Mouse (Mus musculus): Measurements from ENCODE around the gene Plekhm1.
"Not testable (repeated sequence)": the region's sequence is repeated elsewhere in the genome, so short reads cannot be mapped to it uniquely, and the experiment has no call there.

Gene Plekhm1

GRCm38 (mm10) chr11:103411981-103412949 lies at the start of gene Plekhm1:
Gene Plekhm1, minus strand, starts transcription at chr11:103412687.
- DNase-seq (ENCODE audit: extremely low spot score): peak; percentile 91

GRCm38 (mm10) chr11:103451105-103451504 lies 38.6 kb upstream of the Plekhm1 start:
- DNase-seq (ENCODE audit: extremely low spot score): not testable (repeated sequence)

GRCm38 (mm10) chr11:103449721-103450120 lies 37.2 kb upstream of the Plekhm1 start:
- DNase-seq (ENCODE audit: extremely low spot score): not testable (repeated sequence)

GRCm38 (mm10) chr11:103443678-103444077 lies 31.2 kb upstream of the Plekhm1 start:
- no peak for DNase-seq (ENCODE audit: extremely low spot score)

GRCm38 (mm10) chr11:103436282-103436681 lies 23.8 kb upstream of the Plekhm1 start:
- DNase-seq (ENCODE audit: extremely low spot score): no peak

GRCm38 (mm10) chr11:103425031-103425430 lies 12.5 kb upstream of the Plekhm1 start:
- no peak for DNase-seq (ENCODE audit: extremely low spot score)

- DNase-seq (ENCODE audit: extremely low spot score): no peak
These were observed 7.2 kb upstream of the Plekhm1 start for GRCm38 (mm10) chr11:103419667-103420066.

GRCm38 (mm10) chr11:103419226-103419625 lies 6.7 kb upstream of the Plekhm1 start:
- DNase-seq (ENCODE audit: extremely low spot score): no peak

GRCm38 (mm10) chr11:103413516-103413915 lies 1.0 kb upstream of the Plekhm1 start:
- DNase-seq (ENCODE audit: extremely low spot score): no peak

- no peak for DNase-seq (ENCODE audit: extremely low spot score)
These were observed 500 bp upstream of the Plekhm1 start for GRCm38 (mm10) chr11:103412950-103413423.

GRCm38 (mm10) chr11:103411301-103411700 lies 1.2 kb downstream of the Plekhm1 start:
- no peak for DNase-seq (ENCODE audit: extremely low spot score)

GRCm38 (mm10) chr11:103408880-103409279 lies 3.6 kb downstream of the Plekhm1 start:
- no peak for DNase-seq (ENCODE audit: extremely low spot score)

GRCm38 (mm10) chr11:103407136-103407535 lies 5.4 kb downstream of the Plekhm1 start:
- DNase-seq (ENCODE audit: extremely low spot score): not testable (repeated sequence)

- no peak for DNase-seq (ENCODE audit: extremely low spot score)
These were observed 5.9 kb downstream of the Plekhm1 start for GRCm38 (mm10) chr11:103406551-103406950.

GRCm38 (mm10) chr11:103405814-103406213 lies 6.7 kb downstream of the Plekhm1 start:
- no peak for DNase-seq (ENCODE audit: extremely low spot score)

GRCm38 (mm10) chr11:103404618-103405017 lies 7.9 kb downstream of the Plekhm1 start:
- no peak for DNase-seq (ENCODE audit: extremely low spot score)

- no peak for DNase-seq (ENCODE audit: extremely low spot score)
These were observed 8.7 kb downstream of the Plekhm1 start for GRCm38 (mm10) chr11:103403776-103404175.

GRCm38 (mm10) chr11:103402738-103403137 lies 9.7 kb downstream of the Plekhm1 start:
- DNase-seq (ENCODE audit: extremely low spot score): no peak

- peak; percentile 38 for DNase-seq (ENCODE audit: extremely low spot score)
These were observed 10.3 kb downstream of the Plekhm1 start for GRCm38 (mm10) chr11:103402198-103402597.

- DNase-seq (ENCODE audit: extremely low spot score): no peak
These were observed 12.5 kb downstream of the Plekhm1 start for GRCm38 (mm10) chr11:103399986-103400385.

- no peak for DNase-seq (ENCODE audit: extremely low spot score)
These were observed 13.4 kb downstream of the Plekhm1 start for GRCm38 (mm10) chr11:103399050-103399449.

GRCm38 (mm10) chr11:103396682-103397081 lies 15.8 kb downstream of the Plekhm1 start:
- no peak for DNase-seq (ENCODE audit: extremely low spot score)

- DNase-seq (ENCODE audit: extremely low spot score): no peak
These were observed 16.3 kb downstream of the Plekhm1 start for GRCm38 (mm10) chr11:103396236-103396635.

Measured in embryo, embryonic 9.5 days (tissue).